Mouse (Mus musculus) CH12.LX (cell line): ENCODE measurements around the gene Ttll6. TPM values are rescaled to one million over a fixed set of nuclear protein-coding genes. Genes with fewer than 3 reads are reported as not detected.
A peak's percentile ranks its signal among the peaks of the same experiment; 100 is the strongest.

Experiments
- DNase-seq: peaks from one replicate; pipeline ENCODE4 v3.0.0-alpha.2; 2013; ENCODE audit errors: extremely low read depth
- H3K27ac ChIP-seq: 2 replicates; pipeline ENCODE4 v1.5.1; 2012; ENCODE audit warnings: low read depth, mild to moderate bottlenecking, control low read depth, moderate library complexity; ENCODE audit not compliant: insufficient read depth
- H3K27me3 ChIP-seq: replicated peaks from 2 replicates; pipeline ENCODE3; 2012; ENCODE audit warnings: inconsistent platforms
- H3K36me3 ChIP-seq, 2 experiments: replicated peaks in 1 of 2; 2 replicates each; pipeline versions ENCODE3 to v1.6.1; 2012; ENCODE audit warnings: inconsistent platforms in 1 of 2, low read length in 1 of 2, mild to moderate bottlenecking in 1 of 2, mixed read lengths in 1 of 2, moderate library complexity in 1 of 2; ENCODE audit not compliant: control insufficient read depth in 1 of 2, insufficient read depth in 1 of 2
- H3K4me1 ChIP-seq, 2 experiments: 2 replicates each; pipeline ENCODE4 v1.6.1; 2012; ENCODE audit warnings: inconsistent platforms in 1 of 2, moderate library complexity in 1 of 2; ENCODE audit not compliant: insufficient read depth in 2 of 2, control insufficient read depth in 1 of 2
- H3K4me2 ChIP-seq: 2 replicates; pipeline ENCODE4 v1.6.1; 2012; ENCODE audit warnings: low read depth, mild to moderate bottlenecking, control low read depth; ENCODE audit not compliant: poor library complexity, insufficient read depth, severe bottlenecking
- H3K4me3 ChIP-seq, 3 experiments: fragments of 150-350 bp in 1 of 3; sonication (generic) in 1 of 3; replicated peaks in 1 of 3; 2 replicates each; pipeline versions ENCODE3 to v1.5.1; 2011 to 2012; ENCODE audit warnings: low read depth in 2 of 3, low read length in 2 of 3, mild to moderate bottlenecking in 2 of 3, moderate library complexity in 2 of 3, control low read depth in 1 of 3, improper control_type of control experiment in 1 of 3, inconsistent platforms in 1 of 3, mixed read lengths in 1 of 3; ENCODE audit not compliant: poor library complexity in 1 of 3
- H3K79me2 ChIP-seq: replicated peaks from 2 replicates; pipeline ENCODE4 v1.6.1; 2012; ENCODE audit warnings: mild to moderate bottlenecking, moderate library complexity; ENCODE audit not compliant: control insufficient read depth, poor library complexity, insufficient read depth, severe bottlenecking; ENCODE audit errors: extremely low read depth
- H3K9ac ChIP-seq: 2 replicates; pipeline ENCODE4 v1.6.1; 2012; ENCODE audit warnings: low read depth, mild to moderate bottlenecking, control low read depth, moderate library complexity; ENCODE audit not compliant: insufficient read depth
- H3K9me3 ChIP-seq: replicated peaks from 2 replicates; pipeline ENCODE3; 2012; ENCODE audit warnings: low read length, inconsistent platforms, mixed read lengths
- CHD1 ChIP-seq: IDR thresholded peaks from 2 replicates; pipeline ENCODE4 v1.6.1; 2012; ENCODE audit warnings: low read depth, low read length, improper control_type of control experiment, inconsistent platforms
- CHD2 ChIP-seq: IDR thresholded peaks from 2 replicates; pipeline ENCODE4 v1.6.1; 2011; ENCODE audit warnings: low read length, improper control_type of control experiment
- E2F4 ChIP-seq: IDR thresholded peaks from 2 replicates; pipeline ENCODE4 v1.6.1; 2011; ENCODE audit warnings: low read depth, low read length, improper control_type of control experiment; ENCODE audit not compliant: insufficient replicate concordance
- ELF1 ChIP-seq: IDR thresholded peaks from 2 replicates; pipeline ENCODE4 v1.6.1; 2014; ENCODE audit warnings: low read depth, mild to moderate bottlenecking, inconsistent platforms, low read length, improper control_type of control experiment
- ETS1 ChIP-seq: conservative IDR thresholded peaks from 2 replicates; pipeline ENCODE4 v1.6.1; 2012; ENCODE audit warnings: low read depth, mild to moderate bottlenecking, inconsistent platforms, low read length, improper control_type of control experiment, moderate library complexity
- HCFC1 ChIP-seq: IDR thresholded peaks from 2 replicates; pipeline ENCODE4 v1.6.1; 2012; ENCODE audit warnings: low read depth, mild to moderate bottlenecking, inconsistent platforms, low read length, improper control_type of control experiment
- IRF4 ChIP-seq: IDR thresholded peaks from 2 replicates; pipeline ENCODE4 v1.6.1; 2014; ENCODE audit warnings: low read depth, mild to moderate bottlenecking, inconsistent platforms, low read length, improper control_type of control experiment
- JUN ChIP-seq: IDR thresholded peaks from 2 replicates; pipeline ENCODE4 v1.6.1; 2011; ENCODE audit warnings: low read depth, mild to moderate bottlenecking, low read length, improper control_type of control experiment, moderate library complexity; ENCODE audit not compliant: insufficient read depth
- KAT2A ChIP-seq: IDR thresholded peaks from 2 replicates; pipeline ENCODE4 v1.6.1; 2012; ENCODE audit warnings: low read length, improper control_type of control experiment, inconsistent platforms; ENCODE audit not compliant: insufficient replicate concordance
- MAFK ChIP-seq: IDR thresholded peaks from 2 replicates; pipeline ENCODE4 v1.6.1; 2011; ENCODE audit warnings: low read length, improper control_type of control experiment; ENCODE audit not compliant: insufficient replicate concordance
- MAX ChIP-seq: IDR thresholded peaks from 2 replicates; pipeline ENCODE4 v1.6.1; 2011; ENCODE audit warnings: low read length, improper control_type of control experiment
- MAZ ChIP-seq: IDR thresholded peaks from 2 replicates; pipeline ENCODE4 v1.6.1; 2012; ENCODE audit warnings: low read depth, mild to moderate bottlenecking, inconsistent platforms, low read length, improper control_type of control experiment, moderate library complexity
- MEF2A ChIP-seq: IDR thresholded peaks from 2 replicates; pipeline ENCODE4 v1.6.1; 2014; ENCODE audit warnings: low read depth, mild to moderate bottlenecking, inconsistent platforms, low read length, improper control_type of control experiment, borderline replicate concordance
- MXI1 ChIP-seq: IDR thresholded peaks from 2 replicates; pipeline ENCODE4 v1.6.1; 2011; ENCODE audit warnings: mild to moderate bottlenecking, low read depth, low read length, improper control_type of control experiment
- MYC ChIP-seq: IDR thresholded peaks from 2 replicates; pipeline ENCODE4 v1.6.1; 2011; ENCODE audit warnings: low read depth, mild to moderate bottlenecking, improper control_type of control experiment, low read length
- NRF1 ChIP-seq: IDR thresholded peaks from 2 replicates; pipeline ENCODE4 v1.6.1; 2014; ENCODE audit warnings: low read depth, mild to moderate bottlenecking, inconsistent platforms, low read length, improper control_type of control experiment, moderate library complexity
- POLR2A ChIP-seq: IDR thresholded peaks from 2 replicates; pipeline ENCODE4 v1.6.1; 2011; ENCODE audit warnings: low read depth, mild to moderate bottlenecking, improper control_type of control experiment, low read length
- POLR2AphosphoS2 ChIP-seq: IDR thresholded peaks from 2 replicates; pipeline ENCODE4 v1.6.1; 2011; ENCODE audit warnings: low read depth, low read length, improper control_type of control experiment
- TBP ChIP-seq: conservative IDR thresholded peaks from 2 replicates; pipeline ENCODE4 v1.6.1; 2011; ENCODE audit warnings: low read depth, low read length, improper control_type of control experiment
- TCF12 ChIP-seq: IDR thresholded peaks from 2 replicates; pipeline ENCODE4 v1.6.1; 2014; ENCODE audit warnings: low read depth, mild to moderate bottlenecking, inconsistent platforms, low read length, improper control_type of control experiment
- UBTF ChIP-seq: IDR thresholded peaks from 2 replicates; pipeline ENCODE4 v1.6.1; 2012; ENCODE audit warnings: low read depth, mild to moderate bottlenecking, inconsistent platforms, low read length, improper control_type of control experiment, moderate library complexity
- USF1 ChIP-seq: IDR thresholded peaks from 2 replicates; pipeline ENCODE4 v1.6.1; 2014; ENCODE audit warnings: low read depth, mild to moderate bottlenecking, inconsistent platforms, low read length, improper control_type of control experiment
- ZC3H11A ChIP-seq: IDR thresholded peaks from 2 replicates; pipeline ENCODE4 v1.6.1; 2012; ENCODE audit warnings: low read depth, mild to moderate bottlenecking, inconsistent platforms, low read length, improper control_type of control experiment
- ZMIZ1 ChIP-seq: IDR thresholded peaks from 2 replicates; pipeline ENCODE4 v1.6.1; 2012; ENCODE audit warnings: low read depth, mild to moderate bottlenecking, inconsistent platforms, low read length, improper control_type of control experiment
- ZNF384 ChIP-seq: IDR thresholded peaks from 2 replicates; pipeline ENCODE4 v1.6.1; 2012; ENCODE audit warnings: low read depth, low read length, improper control_type of control experiment, inconsistent platforms
- dilution Hi-C: fragments of 300-500 bp; cut with MboI; formaldehyde crosslinking; loops from 2 replicates; pipeline ENCODE4 v1.14.3; 2020; ENCODE audit warnings: low sequenced_read_pairs; ENCODE audit not compliant: extremely low pct_unique_long_range_greater_than_20kb, extremely low pct_ligation_motif_present
- in situ Hi-C: fragments of 300-500 bp; cut with MboI; formaldehyde crosslinking; loops from 3 replicates; pipeline ENCODE4 v1.14.3; 2019; ENCODE audit warnings: low sequenced_read_pairs, low pct_ligation_motif_present, low pct_unique_long_range_greater_than_20kb, mixed read lengths
- polyA plus RNA-seq: library from polyadenylated mRNA; unstranded; fragments of >175 nt; gene quantifications from 2 replicates; pipeline ENCODE4 v1.2.1, GENCODE M21; 2012; ENCODE audit warnings: low read depth; ENCODE audit not compliant: insufficient read length
- total RNA-seq, 2 experiments: library from RNA; depleted of rRNA; stranded (reverse); fragments of 300-350 nt in 1 of 2; fragments of >200 nt in 1 of 2; gene quantifications; 2 replicates each; pipeline ENCODE4 v1.2.3; 2012 to 2014

The Ttll6 gene
- total and polyA plus RNA-seq, 3 experiments, result 0.09 TPM; not detected in 2

DNA sequence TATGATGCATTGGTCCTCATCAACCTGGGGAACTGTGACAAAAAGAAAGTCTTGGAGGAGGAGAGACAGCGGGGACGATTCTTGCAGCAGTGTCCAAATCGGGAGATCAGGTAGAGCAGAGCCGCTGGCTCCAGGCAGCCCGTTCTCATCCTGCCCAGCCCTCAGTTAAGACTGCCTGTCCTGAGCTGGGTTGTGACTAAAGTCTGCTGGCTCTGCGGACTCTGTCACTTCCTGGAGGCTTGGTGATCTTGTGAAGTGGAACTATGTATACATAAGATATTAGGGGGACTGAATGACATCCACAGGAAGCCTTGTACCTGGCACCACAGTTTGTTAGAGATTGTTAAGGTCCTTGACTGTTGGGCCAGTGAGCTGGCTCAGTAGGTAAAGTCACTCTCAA, 13.9 kb downstream of the Ttll6 start:
- H3K9me3 ChIP-seq, result peaks cover 4% of the 10 kb centered on the region
- in situ Hi-C loops, result loop anchor here (5.0 kb wide), 1 partner anchor 50 kb away; no protein-coding TSS in a partner anchor
- no peak overlapping the region for H3K4me2 ChIP-seq
- no peak for DNase-seq
- H3K79me2 ChIP-seq, result no peaks in the 10 kb centered on the region
- no peak overlapping the region for H3K9ac ChIP-seq
- no peak overlapping the region for H3K4me3 ChIP-seq
- no peaks in the 10 kb centered on the region for H3K36me3 ChIP-seq
- TF ChIP-seq ZMIZ1, result no peak
- TF ChIP-seq CHD2, result no peak
- TF ChIP-seq ZNF384, result no peak
- TF ChIP-seq MAFK, result no peak
- no peak for TF ChIP-seq POLR2AphosphoS2
- TF ChIP-seq UBTF, result no peak
- TF ChIP-seq JUN, result no peak
- no peak for TF ChIP-seq NRF1
- no peak for TF ChIP-seq TCF12
- TF ChIP-seq USF1, result no peak
- TF ChIP-seq IRF4, result no peak
- no peak for TF ChIP-seq MEF2A
- TF ChIP-seq HCFC1, result no peak
- TF ChIP-seq CHD1, result no peak
- TF ChIP-seq MYC, result no peak
- TF ChIP-seq, all 38 proteins: peak for 0
- dilution Hi-C loops, result no loop called here
- Histone ChIP-seq H3K27me3 (peaks cover 73% of the 10 kb centered on the region), H3K27ac (no peak overlapping the region), H3K4me1 (peaks cover 3 to 12% of the 10 kb centered on the region in 2 experiments; a peak in 3 of 4 replicates)

- H3K79me2 ChIP-seq, result no peaks in the 10 kb centered on the region
- no peak overlapping the region for H3K4me3 ChIP-seq
- H3K9me3 ChIP-seq, result peaks cover 6% of the 10 kb centered on the region
- in situ Hi-C loops, result no loop called here
- TF ChIP-seq UBTF (no peak), ZNF384 (no peak), NRF1 (no peak), POLR2A (no peak), CHD2 (no peak), MAFK (no peak), ETS1 (no peak), MAX (no peak), TBP (no peak), TCF12 (no peak), ZC3H11A (no peak), MXI1 (no peak), KAT2A (no peak), E2F4 (no peak), ELF1 (no peak), MAZ (no peak)
- dilution Hi-C loops, result no loop called here
- H3K27ac ChIP-seq, result no peak overlapping the region
- no peak overlapping the region for H3K9ac ChIP-seq
- no peaks in the 10 kb centered on the region for H3K36me3 ChIP-seq
- peaks cover 52% of the 10 kb centered on the region for H3K27me3 ChIP-seq
- DNase-seq, result no peak
- H3K4me2 ChIP-seq, result 0 out of 2 replicates have a peak overlapping the region, but pooled peaks have one; percentile 2
- H3K4me1 ChIP-seq, result no peaks in the 10 kb centered on the region
These were observed 31.2 kb downstream of the Ttll6 start for GRCm38 (mm10) chr11:96164769-96165168.
